Mouse (Mus musculus) embryo, embryonic 9.5 days (tissue): Measurements from ENCODE around the gene Slc26a8.

ENCODE experiments used
- DNase-seq: peaks from one replicate; pipeline ENCODE4 v3.0.0-alpha.2; 2017; ENCODE audit errors: extremely low spot score

Slc26a8 gene

DNA sequence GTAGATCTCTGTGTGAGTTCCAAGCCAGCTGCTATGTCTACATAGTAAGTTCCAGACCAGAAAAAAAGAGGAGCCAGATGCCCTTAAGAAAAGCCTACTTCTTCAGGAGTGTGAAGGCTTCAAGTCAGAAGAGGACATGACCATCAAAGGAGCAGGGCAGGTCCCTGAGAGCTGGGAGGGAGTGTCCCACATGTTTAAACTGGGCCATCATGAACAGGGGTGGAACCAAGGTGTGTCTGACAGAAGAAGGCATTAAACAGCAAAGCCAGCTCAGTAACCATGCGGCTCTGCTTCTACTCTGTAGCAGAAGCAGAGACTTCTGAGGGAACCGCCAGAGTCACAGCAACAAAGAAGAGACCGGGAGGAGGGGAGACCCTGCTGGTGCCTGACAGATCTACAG is 46.3 kb downstream of the Slc26a8 start:
- no peak for DNase-seq

DNA sequence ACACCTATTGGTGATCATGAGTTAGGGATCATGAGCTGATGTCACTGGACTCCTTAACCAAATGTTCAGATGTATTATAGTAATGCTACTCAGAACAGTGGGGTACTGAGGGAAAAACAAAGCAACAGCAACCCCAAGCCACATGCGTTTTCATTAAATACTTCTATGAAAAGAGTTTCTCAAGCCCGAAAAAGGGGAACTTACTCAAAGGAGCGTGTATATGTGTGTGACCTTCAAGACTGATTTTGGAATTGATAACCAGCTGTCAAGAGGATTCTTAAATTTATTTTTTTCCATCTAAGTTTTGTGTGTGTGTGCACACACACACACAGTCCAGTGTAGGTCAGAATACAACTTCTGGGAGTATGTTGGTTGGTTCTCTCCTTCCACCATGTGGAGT is 49.9 kb downstream of the Slc26a8 start:
- no peak for DNase-seq

- DNase-seq, result no peak
Measured at GRCm38 (mm10) chr17:28637711-28638690, 52.0 kb downstream of the Slc26a8 start.

GRCm38 (mm10) chr17:28635842-28636241 is 54.2 kb downstream of the Slc26a8 start:
- DNase-seq, result no peak

GRCm38 (mm10) chr17:28629125-28629524 is 60.9 kb downstream of the Slc26a8 start:
- no peak for DNase-seq

DNA sequence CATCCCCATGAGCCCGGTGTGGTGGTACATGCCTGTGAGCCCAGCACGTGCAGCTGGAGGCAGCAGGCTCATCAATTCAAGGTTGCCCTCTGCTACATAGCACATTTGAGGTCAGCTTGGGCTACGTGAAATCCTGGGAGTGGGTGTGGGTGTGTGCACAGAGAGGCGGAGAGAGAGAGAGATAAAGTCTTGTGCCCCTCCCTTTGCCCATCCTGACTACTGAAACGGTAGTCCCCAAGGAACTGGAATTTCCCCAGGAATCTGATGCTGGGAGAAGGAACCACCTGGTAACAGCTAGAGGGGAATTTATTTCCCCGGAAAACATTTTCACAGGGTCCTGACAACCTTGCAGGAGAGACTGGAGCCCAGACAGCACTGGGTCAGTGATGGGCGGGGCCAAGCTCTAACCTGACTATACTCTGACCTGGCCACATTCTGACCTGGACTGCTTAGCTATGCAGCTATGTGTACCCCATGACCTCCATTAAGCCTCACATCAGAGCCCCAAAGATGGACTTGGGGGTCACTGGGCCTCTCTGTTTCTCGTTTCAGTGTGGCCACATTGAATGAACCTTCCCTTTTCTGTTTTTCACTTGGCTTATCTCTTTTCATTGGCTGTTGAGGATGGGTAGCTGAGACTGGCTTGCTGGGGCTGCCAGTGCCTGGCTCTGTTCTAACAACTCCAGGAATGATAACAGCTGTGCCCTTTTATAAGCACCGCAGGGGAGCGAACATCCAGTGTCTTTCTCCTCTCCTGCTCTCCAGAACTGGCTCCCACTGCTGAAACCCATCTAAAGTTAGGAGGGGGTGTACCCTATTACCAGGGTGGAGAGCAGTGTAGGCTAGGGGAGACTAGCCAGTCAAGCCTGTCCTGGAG is 61.5 kb downstream of the Slc26a8 start:
- DNase-seq, result no peak

DNA sequence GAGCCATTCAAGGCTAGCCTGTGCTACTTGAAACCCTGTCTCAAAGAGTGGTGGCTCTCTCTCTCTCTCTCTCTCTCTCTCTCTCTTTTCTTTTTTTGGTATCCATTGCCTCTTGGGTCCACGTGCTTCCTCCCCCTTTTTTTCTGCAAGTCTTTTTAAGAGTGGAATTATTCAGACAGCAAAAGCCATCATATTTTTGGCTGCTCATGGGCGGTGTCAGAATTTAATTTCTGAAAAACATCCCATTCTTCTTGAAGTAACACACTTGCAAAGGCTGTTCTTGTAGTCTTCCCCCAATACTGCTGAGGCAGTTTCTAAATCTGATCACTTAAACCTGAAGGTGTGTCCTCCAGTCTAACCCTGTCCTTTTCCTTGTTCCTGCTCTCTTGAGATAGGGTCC is 63.1 kb downstream of the Slc26a8 start:
- no peak for DNase-seq

DNA sequence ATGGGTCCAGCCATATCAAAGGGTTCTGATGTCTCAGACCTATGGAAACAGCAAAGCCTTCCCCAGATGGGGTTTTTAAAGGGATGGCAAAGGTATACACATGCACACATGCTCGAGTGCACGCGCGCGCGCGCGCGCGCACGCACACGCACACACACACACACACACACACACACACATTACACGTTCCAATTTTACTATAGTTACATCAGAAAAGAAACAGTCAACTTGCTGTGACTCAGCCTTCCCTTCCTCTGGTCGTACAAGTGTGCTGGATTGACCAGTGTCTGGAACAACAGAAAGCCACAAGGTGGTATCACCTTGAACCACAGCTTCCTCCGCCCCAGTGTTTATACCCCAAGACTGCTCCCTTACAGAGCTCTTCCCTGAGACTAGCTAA is 64.7 kb downstream of the Slc26a8 start:
- DNase-seq, result no peak

DNA sequence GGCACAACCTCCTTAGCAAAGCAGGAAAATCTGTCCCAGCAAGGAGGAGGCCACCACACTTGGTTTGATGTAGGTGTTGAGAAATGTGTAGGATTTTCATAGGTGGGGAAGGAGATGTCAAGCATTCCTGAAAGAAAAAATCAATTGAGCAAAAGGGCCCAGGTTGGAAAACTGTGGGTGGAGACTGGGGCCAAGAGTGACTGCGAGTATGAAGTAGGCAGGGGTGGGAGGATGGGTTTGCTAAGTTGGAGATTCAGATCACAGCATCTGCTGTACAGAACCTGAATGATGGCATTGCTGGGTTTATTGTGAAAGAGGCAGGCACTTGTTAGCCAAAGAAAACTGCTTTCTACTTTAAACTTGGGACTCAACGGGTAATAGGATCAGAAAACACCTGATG is 65.2 kb downstream of the Slc26a8 start:
- DNase-seq, result no peak

- DNase-seq, result peak; percentile 93
Measured at GRCm38 (mm10) chr17:28622300-28622759, 67.7 kb downstream of the Slc26a8 start, which contains the start of gene Srpk1. Gene Srpk1, minus strand, starts transcription at chr17:28622709.

- peak; percentile 74 for DNase-seq
Measured at GRCm38 (mm10) chr17:28621381-28622299, 68.4 kb downstream of the Slc26a8 start.

- DNase-seq, result no peak
Measured at GRCm38 (mm10) chr17:28618775-28619174, 71.3 kb downstream of the Slc26a8 start.

GRCm38 (mm10) chr17:28618124-28618523 is 71.9 kb downstream of the Slc26a8 start:
- no peak for DNase-seq

DNA sequence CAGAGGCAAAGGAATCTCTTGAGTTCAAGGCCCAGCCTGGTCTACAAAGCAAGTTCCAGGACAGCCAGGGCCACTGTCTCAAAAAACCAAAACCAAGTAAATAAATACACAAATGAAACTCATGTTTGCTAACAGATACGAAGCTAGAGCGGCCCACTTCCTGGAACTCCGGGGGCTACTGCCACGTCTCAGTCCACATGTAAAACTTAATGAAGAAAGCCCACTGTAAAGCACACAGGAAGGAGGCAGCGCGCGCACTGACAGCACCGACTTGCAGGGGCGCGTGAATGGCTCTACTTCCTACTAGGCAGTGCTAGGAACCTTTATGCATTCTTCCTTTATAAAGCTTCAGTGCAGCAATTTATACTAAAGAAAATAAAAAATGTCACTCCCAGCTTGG is 72.4 kb downstream of the Slc26a8 start:
- DNase-seq, result no peak

DNA sequence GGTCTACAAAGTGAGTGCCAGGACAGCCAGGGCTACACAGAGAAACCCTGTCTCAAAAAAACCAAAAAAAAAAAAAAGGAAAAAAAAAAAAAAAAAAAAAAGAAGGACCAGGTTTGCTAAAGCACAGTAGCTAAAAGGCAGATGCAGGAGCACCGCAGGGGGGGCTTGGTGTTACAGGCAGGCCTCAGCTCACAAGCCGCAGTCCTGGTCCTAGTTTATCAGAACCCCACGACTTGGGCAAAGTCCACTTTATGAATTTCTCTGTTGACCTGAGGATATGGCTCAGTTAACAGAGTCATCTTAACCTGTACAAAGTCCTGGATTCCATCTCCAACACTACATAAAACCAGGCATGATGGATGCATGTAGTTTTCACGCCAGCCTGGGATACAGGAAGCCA is 74.7 kb downstream of the Slc26a8 start:
- no peak for DNase-seq

DNA sequence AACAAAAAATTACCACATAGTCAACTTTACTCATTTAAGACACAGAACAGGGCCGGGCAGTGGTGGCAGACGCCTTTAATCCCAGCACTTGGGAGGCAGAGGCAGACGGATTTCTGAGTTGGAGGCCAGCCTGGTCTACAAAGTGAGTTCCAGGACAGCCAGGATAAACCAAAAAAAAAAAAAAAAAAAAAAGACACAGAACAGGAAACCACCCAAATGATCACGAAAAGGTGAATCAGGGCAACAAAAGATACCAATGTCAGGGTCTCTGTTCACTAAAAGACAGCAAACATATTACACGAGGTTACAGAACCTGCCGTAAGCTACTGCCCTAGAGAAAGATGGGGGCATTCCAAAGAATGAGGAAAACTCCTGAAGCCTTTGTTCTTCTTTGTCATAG is 76.9 kb downstream of the Slc26a8 start:
- DNase-seq, result no peak

DNA sequence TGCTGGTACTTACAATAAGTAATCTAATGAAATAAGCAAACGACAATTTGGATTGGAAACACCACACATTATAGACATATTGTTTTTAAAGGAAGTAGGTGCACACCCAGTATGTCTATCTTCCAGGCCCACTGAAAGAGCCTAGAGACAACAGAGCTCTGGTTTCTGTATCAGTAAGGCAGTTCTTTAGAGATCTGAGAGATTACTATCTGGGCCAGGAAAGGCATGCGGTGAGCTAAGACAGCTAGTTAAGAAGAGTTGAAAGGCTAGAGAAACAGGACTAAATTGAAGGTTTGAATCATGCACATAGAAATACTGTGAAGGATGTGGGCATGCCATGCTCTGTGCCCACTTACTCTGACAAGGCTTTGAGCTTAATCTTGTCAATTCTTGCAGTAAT is 77.4 kb downstream of the Slc26a8 start:
- DNase-seq, result no peak

DNA sequence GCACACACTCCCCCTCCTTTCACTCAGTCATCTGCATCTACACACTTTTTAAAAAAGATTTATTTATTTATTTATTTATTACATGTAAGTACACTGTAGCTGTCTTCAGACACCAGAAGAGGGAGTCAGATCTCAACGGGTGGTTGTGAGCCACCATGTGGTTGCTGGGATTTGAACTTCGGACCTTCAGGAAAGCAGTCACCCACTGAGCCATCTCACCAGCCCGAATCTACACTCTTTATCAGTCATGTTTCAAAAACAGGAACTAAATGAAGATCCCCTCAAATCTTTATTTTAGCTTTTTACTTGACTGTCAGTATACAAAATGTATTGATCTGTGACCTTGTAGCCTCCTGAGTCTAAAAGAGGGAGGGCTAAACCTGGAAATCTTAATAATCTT is 80.5 kb downstream of the Slc26a8 start:
- DNase-seq, result no peak

GRCm38 (mm10) chr17:28601557-28602250 is 88.3 kb downstream of the Slc26a8 start:
- DNase-seq, result no peak

DNA sequence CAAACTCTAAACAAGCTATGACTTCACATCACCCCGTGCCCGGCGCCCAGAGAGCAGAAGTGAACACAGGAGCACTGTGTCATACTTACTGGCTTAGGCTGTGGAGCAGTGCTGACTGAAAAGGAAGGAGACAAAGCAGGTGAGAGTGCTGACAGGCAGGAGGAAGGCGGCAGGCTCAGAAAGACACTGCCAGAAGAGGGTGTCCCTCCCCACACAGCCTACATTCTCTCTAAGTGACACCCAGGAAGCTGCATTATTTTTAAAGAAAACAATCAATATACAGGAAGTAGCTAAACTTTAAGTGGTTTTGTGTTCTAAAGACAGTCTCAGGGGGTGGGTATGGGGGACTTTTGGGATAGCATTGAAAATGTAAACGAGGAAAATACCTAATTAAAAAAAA is 89.3 kb downstream of the Slc26a8 start:
- no peak for DNase-seq

DNA sequence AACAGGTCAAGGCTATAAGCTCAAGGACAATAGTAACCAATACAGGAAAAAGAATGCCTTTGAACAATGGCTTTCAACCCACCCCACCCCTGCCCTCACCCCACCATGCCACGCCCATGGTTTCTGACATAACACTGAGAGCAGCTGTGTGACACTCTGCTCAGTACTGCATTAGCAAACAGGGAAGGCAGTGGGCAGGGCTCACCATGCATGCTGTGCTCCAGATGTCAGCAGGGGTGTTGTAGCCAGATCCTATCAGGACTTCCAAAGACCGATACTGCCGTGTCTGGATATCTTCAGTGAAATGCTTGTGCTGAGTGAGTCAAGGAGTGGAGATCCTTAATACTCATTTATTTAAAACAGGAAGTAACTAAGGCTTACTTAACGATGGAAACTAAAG is 96.1 kb downstream of the Slc26a8 start:
- no peak for DNase-seq
